Mouse (Mus musculus): ENCODE results near the gene 1700040F15Rik.
"Not testable (repeated sequence)": the region's sequence is repeated elsewhere in the genome, so short reads cannot be mapped to it uniquely, and the experiment has no call there.

The 1700040F15Rik gene

GRCm38 (mm10) chrY:61101947-61102346, at the start of gene 1700040F15Rik:
Gene 1700040F15Rik, plus strand, starts transcription at chrY:61102247.
- not testable (repeated sequence) for DNase-seq (ENCODE audit: low spot score in 2 of 2)
